Mouse (Mus musculus): ENCODE data around the gene Knl1.

Gene Knl1

DNA sequence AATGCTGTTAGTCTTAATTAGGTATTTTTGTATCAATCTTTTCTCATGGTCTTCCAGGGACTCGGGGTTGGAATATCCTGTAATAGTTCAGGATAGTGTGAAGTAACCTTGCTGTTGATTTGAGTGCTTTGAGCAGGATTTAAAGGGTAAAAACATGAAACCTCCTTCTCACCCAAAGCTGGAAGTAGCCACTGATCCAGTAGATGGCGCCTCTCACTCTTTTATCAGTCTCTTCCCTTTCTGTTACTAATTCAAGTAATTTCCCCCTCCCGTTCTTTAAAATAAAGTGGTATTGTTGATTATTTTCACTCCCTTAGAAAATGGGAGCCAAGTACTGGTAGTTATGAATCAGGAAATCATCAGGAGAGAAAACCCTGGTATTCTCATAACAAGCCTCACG, 6.0 kb upstream of the Knl1 start:
- peak; percentile 43 to 66 for DNase-seq

DNA sequence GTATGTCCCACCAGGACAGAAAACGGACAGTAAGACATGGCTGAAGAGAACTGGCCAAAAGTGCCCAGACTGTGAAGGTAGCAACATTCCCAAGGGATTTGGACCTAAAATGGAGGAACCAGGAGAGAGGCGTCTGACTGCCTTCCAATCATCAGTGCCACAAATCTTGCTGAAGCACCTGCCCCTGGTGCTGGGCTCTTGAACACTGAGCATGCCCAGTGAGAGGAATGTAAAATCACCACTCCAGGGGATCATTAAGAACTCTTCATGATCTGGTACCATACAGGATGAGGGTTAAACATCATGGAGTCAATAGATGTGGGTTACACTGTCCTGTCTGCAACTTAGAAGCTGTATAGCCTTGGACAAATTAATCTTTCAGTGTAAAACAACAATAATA, 1.8 kb upstream of the Knl1 start:
- no peak for DNase-seq

DNA sequence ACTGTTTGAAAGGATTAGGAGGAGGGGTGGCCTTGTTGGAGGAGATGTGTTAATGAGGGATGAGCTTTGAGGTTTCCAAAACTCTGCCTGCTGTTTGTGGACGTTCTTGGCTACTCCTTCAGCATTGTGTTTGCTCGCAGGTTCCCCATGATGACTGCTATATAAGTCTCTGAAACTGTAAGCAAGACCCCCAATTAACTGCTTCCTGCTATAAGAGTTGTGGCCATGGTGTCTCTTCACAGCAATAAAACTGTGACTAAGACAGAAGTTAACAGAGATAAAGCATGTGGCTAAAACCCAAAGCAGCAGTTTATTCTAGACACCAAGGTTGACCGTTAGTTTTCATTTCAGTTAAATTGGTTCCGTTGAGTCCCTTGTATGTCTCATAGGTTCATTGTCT, 930 bp downstream of the Knl1 start:
- DNase-seq, result no peak

DNA sequence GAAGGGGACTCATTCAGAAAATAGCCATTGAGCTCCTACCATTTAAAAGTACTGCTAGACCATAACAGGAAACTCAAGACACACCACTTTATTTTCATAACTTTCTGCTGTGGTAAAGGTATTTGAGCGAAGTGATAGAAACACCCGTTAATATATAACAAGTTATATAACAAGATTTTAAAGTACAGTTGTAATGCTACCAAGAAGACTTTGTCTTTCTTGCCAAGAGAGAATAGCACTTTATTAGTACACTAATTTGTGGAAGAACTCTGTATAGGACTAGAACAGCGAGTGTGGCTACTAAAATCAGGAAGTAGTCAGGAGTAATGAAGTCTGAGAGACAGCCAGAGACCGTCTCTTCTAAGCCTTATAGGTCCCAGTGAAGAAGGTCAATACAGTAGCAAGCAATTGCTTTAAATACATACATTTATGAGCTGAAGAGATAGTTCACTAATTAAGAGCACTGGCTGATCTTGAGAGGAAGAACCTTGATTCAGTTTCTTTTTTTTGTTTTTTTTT, 3.3 kb downstream of the Knl1 start:
- no peak for DNase-seq

DNA sequence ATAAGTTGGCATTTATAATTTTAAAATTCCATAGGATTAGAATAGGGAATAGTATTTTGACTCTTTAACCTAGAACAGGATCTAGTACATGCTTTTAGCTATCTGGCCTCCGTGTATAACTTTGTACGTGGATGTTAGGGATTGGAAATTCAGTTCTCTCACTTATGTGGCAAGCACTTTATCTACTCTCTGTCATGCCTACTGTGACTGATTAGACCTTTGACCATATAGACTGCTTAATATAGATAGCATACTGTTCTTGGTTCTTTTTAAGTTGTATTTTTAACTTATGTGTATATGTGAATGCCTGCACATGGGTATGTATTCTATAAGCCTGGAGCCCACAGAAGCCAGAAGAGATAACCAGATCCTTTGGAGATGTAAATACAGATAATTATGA, 13.2 kb downstream of the Knl1 start:
- no peak for DNase-seq

DNA sequence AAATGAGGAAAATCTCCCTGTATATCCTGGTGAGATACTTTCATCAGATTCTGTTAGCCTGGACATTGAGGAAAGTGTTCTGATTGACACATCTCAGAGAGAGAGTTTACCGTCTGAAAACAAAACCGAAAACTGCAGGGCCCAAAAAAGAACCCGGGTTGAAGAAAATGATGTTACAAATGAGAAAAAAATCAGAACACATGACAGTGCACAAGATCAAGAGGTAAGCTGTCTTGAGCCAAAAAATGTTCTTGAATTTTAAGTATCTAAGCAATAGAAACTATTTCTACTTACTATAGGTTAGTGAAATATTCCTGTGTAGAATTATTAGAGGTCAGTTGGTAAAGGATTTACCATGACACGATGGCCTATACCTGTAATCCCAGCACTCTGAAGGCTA, 25.5 kb downstream of the Knl1 start:
- DNase-seq, result no peak

DNA sequence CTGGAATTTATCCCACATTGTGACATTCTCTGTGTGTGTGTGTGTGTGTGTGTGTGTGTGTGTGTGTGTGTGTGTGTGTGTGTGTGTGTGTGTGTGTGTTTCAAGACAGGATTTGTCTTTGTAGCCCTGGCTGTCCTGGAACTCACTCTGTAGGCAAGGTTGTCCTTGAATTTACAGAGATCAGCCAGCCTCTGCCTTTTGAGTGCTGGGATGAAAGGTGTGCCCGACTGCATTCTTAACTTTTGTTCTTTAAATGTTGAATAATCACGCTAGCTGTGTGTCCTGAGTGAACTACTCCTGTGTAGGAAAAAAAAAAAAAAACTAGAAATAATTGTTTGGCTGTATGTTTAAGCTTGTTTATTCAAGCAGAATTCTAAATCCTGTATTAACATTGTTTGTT, 39.2 kb downstream of the Knl1 start:
- DNase-seq, result no peak

DNA sequence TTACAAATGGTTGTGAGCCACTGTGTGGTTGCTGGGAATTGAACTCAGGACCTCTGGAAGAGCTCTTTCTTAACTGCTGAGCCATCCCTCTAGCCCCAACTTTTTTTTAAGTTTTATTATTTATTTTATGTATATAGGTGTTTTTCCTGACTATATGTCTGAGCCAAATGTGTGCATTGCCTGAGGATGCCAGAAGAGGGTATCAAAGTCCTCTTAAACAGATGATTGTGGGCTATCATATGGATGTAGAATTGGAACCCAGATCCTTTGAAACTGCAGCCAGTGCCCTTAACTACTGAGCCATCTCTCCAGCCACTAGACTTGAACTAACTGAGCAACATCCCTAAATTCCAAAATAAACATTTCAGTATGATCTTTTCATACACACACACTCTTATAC, 54.6 kb downstream of the Knl1 start:
- DNase-seq, result no peak

DNA sequence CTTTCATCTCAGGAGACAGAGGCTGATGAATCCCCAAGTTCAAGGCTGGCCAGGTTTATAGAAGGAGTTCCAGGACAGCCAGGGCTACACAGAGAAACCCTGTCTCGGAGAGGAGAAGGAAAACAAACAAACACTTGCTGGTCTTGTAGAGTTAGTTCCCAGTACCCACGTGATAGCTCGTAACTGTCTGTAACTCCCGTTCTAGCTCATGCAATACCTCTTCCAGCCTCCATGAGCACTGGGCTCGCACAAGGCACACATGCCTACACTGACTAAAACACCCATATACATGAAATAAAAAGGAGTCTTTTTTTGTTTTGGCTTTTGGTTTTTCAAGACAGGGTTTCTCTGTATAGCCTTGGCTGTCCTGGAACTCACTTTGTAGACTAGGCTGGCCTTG, 59.7 kb downstream of the Knl1 start:
- DNase-seq, result no peak

DNA sequence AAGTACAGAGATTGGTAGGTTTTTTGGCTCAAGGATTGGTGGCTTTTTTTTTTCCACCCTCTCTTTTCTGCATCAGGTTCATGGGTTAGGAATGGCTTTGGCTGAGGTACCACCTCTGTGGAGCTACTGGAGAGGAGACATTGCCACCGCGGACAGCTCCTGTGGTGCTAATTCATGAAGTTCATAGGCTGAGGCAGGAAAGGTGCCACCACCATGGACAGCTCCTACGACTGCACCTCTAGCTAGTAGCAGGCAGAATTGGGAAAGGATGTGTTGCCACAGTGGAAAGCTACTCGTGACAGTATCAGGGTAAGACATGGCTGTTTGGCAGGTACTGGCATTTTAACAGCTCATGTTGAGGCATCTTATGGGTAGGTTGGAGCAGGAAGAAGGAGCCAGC, 61.6 kb downstream of the Knl1 start:
- DNase-seq, result peak; percentile 53 to 82

DNA sequence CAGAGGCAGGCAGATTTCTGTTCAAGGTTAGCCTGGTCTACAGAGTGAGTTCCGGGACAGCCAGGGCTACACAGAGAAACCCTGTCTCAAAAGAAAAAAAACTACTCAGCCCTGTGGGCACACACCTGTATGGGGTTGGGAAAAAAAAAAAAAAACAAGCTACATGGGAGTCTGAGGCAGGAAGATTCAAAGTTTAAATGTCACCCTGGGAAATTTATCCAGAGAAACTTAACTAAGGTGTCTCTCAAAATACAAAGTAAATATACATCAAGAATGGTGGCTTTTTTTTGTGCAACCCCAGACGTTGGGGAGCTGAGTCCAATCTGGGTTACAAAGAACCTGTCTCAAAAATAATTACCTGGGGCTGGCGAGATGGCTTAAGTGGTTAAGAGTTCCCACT, 64.1 kb downstream of the Knl1 start:
- no peak for DNase-seq

DNA sequence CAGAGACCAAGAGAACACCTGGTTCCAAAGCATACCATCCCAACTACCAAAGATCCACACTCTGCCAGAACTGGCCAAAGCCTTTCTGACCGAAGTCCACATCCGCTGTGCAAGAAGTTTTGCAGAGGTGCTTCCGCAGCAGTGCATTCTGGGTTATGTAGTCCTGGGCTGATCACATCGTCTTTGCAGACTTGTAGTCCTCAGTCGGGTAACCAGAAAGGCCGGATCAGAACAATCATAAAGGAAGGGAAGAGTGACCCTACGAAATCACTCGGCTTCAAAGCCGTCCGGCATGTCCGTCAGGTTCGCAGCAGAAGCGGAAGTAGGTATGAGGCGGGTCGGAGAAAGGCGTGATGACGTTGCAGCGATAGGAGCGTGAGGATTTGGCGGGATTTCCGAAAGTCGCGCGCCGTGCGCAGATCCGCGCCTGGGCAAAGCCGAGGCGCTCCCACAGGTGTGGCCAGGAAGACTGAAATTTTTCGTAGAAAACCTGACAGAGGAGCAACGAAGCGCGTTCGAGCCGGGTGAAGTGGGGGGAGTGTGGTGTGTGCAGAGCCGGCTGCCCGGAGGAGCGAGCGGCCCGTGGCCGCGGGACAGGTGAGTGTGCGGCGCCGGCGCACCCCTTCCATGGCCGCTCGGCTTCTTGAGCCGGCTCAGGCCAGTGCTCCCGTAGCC, 65.7 kb downstream of the Knl1 start, which contains the start of gene Rad51:
TSS of gene Rad51 (plus strand) at position 356 of the 675 bp plus-strand sequence.
- peak; percentile 90 to 93 for DNase-seq

DNA sequence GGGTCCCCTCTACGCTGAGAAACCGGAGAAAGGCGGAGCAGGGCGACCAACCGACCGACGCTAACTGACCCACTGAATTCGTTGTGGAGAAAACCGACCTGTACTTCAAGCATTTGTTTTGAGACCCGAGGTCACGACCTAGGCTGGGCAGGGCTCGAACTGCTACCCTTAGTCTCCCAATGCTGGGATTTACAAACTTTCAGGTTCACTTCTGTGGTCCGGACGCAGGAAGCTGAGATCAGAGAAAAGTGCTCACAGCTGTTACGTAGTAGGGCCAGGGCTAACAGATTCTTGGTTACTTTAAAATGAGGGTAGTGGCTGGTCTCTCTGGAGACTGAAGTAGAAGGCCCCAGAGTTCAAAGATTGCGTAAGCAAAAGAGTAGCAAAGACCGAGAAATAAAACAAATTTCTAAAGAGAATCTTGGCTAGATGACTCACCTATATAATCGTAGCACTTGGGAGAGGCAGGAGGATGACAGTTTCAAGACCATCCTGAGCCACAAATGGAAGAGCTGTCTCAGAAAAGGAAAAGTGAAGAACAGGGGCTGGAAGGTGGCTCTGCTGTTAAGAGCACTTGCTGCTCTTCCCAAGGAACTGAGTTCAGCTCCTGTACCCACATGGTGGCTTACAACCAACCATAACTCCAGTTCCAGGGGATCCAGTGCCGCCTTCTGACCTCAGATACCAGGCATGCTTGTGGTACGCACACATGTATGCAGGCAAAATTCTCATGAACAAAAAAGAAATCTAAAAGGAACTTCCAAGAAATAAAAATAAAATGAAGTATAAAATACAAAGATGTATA, 66.4 kb downstream of the Knl1 start:
- DNase-seq, result no peak

DNA sequence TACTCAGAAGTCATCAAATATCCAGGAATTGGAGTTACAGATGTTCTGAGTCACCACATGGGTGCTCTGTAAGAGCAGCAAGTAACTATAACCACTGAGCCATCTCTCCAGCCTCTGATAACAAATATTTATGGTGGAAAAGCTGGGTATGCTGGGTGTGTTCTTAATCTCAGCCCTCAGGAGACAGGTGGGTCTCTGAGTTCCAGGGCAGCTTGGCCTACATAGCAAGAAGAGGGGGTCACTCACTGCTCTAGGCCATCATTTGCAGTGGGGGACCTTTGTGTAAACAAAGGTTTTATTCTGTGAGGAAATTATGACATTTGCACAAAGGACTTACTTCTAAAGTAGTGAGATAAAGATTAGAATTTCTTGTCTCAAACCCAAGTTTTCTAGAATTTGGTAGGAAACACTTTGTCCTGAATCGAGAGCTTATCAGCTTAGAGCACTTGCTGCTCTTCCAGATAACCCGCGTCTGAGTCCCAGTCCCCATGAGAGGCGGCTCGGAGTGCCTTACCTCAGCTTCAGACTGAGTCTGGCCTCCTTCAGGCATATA, 89.5 kb downstream of the Knl1 start:
- no peak for DNase-seq

DNA sequence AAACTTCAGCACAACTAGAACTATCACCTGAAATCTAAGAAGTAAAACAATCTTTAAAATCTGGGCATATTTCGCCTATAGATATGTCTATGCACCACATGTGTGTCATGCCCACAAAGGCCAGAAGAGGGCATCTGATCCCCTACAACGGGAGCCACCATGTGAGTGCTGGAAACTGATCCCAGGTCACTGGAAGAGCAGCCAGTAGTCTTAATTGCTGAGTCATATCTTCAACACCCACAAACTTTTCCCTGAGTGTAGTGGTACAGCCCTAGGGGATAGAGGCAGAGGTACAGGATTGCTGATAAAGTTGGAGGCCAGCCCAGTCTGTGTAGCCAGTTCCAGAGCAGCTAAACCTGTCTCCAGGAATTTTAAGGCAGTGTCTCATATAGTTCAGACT, 98.3 kb downstream of the Knl1 start:
- DNase-seq, result peak in 1 of 2 experiments; percentile 55

DNA sequence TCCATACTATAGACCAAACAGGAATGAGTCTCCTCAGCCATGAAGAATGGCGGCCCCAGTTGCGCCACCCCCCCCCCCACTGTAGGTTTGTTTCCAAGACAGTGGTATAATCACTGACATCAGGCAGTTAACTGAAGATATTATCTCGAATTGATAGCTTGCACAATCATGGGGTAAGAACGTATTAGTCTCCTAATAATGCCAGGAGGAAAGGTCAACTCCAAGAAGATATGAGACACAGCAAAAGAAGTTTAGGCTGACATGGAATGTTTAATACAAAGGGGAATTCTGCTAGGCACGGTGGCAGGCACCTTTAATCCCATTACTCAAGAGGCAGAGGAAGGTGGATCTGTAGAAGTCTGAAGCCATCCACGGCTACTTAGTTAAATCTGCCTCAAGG, 99.5 kb downstream of the Knl1 start:
- no peak for DNase-seq

DNA sequence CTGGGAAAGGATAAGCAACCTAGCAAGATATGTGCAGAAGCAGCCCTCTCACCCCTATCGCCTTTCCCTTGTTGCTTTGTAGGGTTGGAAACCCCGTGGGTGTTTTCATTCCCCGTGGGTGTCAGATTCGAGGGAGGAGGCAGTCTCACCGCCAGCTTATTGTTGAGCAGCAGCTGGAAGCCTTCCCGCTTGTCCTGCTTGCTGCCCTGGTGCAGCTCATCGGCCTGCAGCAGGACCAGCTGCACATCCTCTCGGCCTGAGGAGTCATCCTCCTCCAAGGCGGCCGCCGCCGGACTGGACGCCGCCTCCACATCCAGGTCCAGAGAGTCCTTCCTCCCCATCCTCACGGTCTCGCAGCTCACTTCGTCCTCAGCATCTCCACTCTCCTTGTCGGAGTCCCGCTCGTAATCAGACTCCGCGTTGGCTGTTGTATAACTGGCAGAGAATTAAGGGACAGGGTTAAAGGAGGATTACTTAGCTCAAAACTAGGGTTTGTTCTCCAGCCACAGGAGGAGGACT, 100.3 kb downstream of the Knl1 start:
- DNase-seq, result no peak

DNA sequence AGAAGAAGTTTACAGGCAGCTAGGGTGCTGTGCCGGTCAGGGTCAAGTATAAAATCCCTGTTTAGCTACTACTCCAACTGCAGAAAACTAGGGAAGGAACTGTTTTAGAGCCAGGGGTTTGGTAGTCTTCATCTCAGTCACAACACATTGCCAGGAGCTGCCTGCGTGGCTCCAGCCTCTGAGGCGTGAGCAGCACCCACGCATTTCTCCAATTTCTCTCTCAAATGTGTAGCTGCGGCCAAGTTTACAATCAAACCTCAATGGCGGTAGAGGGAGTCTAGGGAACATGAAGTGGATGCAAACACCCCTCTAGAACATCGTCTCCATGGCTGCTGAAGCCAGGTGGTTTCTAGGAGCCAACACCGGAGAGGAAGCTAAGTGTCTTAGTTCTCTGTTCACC, 100.9 kb downstream of the Knl1 start:
- no peak for DNase-seq

DNA sequence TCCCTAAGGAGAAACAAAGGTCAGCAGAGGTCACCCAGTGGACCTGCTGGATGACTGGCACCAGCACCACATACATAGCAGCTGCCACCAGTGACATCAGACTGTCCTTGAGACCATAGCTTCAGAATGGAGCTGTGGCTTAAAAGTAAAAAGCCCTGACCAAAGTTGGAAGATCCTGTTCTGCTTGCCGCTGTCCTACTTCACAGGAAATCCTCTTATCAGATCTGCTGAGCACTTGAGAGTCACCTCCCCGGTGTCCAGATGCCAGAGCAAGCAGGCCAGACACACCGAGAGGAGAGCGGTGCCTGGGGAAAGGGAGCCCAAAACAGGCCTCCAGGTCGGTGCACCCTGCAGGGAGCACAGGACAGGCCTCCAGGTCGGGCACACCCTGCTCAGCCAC, 105.3 kb downstream of the Knl1 start:
- no peak for DNase-seq

DNA sequence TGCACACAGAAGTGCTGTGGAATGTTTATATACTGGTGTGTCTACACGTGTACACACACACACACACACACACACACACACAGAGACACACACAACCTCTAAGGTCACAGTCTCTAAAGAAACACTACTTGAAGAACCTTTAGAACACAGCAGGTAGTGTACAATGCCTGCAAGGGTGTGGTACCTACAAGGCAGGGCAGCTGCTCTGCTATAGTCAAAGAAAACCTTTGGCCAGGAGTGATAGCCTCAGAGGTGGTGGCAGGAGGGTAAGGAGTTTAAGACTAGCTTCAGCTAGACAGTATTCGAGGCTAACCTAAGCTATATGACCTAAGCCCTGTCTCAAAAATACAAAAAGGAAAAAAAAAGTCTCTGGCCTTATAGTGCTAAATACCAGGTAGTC, 107.8 kb downstream of the Knl1 start:
- no peak for DNase-seq
